Mouse (Mus musculus) cortical plate, adult 2 months (tissue): ENCODE measurements around the gene Tspan4.

Source experiments
- CTCF ChIP-seq: fragments of 200-500 bp; IDR thresholded peaks from 2 replicates; pipeline ENCODE4 v1.5.1; 2011; ENCODE audit warnings: mild to moderate bottlenecking, control low read depth, low read length; ENCODE audit not compliant: insufficient read depth; ENCODE audit errors: extremely low read depth
- POLR2A ChIP-seq: fragments of 200-500 bp; IDR thresholded peaks from 2 replicates; pipeline ENCODE4 v1.6.1; 2011; ENCODE audit warnings: mild to moderate bottlenecking, low read length, control low read depth; ENCODE audit not compliant: insufficient read depth; ENCODE audit errors: extremely low read depth

- TF ChIP-seq CTCF = no peak
- TF ChIP-seq POLR2A = no peak
Measured at GRCm38 (mm10) chr7:141475805-141476158, 742 bp downstream of the Tspan4 start.
